Mouse (Mus musculus): ENCODE data around the gene Akr1b3. TPM values are rescaled to one million over a fixed set of nuclear protein-coding genes. Genes with fewer than 3 reads are reported as not detected.

Akr1b3 gene
- polyA plus RNA-seq (2014; fragmentation: Nextera tagmentation; extraction: Ambion mirVana): 182 and 187 TPM in 2 replicates

- Histone ChIP-seq H3K36me3 (ENCODE audit: control insufficient read depth, insufficient read depth, low read length) (no peaks in the 10 kb centered on the region), H3K4me1 (ENCODE audit: control insufficient read depth, insufficient read depth, low read length) (peaks cover 15% of the 10 kb centered on the region; the same call in 1 of the 2 replicates), H3K27me3 (replicated peaks; ENCODE audit: control insufficient read depth, insufficient read depth, low read length) (no peaks in the 10 kb centered on the region), H3K4me2 (ENCODE audit: low read depth, low read length) (peak within 1 kb of the TSS; percentile 87), H3K27ac (replicated peaks; ENCODE audit: low read depth, low read length) (no peak within 1 kb of the TSS), H3K9ac (ENCODE audit: low read depth, low read length) (peak within 1 kb of the TSS; percentile 79), H3K4me3 (ENCODE audit: low read depth, low read length) (peak within 1 kb of the TSS; percentile 70), H3K9me3 (ENCODE audit: control insufficient read depth, low read length) (no peaks in the 10 kb centered on the region)
- peak; percentile 98 for DNase-seq (ENCODE audit: low spot score)
- 2% methylated on average over 59 of the region's 60 CpGs for WGBS
- peak; percentile 99 for ATAC-seq (ENCODE audit: low read depth)
These were observed at the start of gene Akr1b3 for GRCm38 (mm10) chr6:34316854-34317771. Akr1b3 (minus strand) TSS chr6:34317478.

GRCm38 (mm10) chr6:34364217-34365136 lies 47.2 kb upstream of the Akr1b3 start:
- no peaks in the 10 kb centered on the region for H3K9me3 ChIP-seq (ENCODE audit: control insufficient read depth, low read length)
- no peak for DNase-seq (ENCODE audit: low spot score)
- ATAC-seq (ENCODE audit: low read depth): no peak
- H3K27me3 ChIP-seq (replicated peaks; ENCODE audit: control insufficient read depth, insufficient read depth, low read length): no peaks in the 10 kb centered on the region
- H3K9ac ChIP-seq (ENCODE audit: low read depth, low read length): no peak overlapping the region
- no peak overlapping the region for H3K27ac ChIP-seq (replicated peaks; ENCODE audit: low read depth, low read length)
- H3K36me3 ChIP-seq (ENCODE audit: control insufficient read depth, insufficient read depth, low read length): no peaks in the 10 kb centered on the region
- H3K4me1 ChIP-seq (ENCODE audit: control insufficient read depth, insufficient read depth, low read length): no peaks in the 10 kb centered on the region
- WGBS: 81% methylated on average over 12 of the region's 12 CpGs
- no peak overlapping the region for H3K4me2 ChIP-seq (ENCODE audit: low read depth, low read length)
- H3K4me3 ChIP-seq (ENCODE audit: low read depth, low read length): no peak overlapping the region

- H3K4me3 ChIP-seq (ENCODE audit: low read depth, low read length): no peak overlapping the region
- WGBS: 81% methylated on average over 9 of the region's 9 CpGs
- no peaks in the 10 kb centered on the region for H3K36me3 ChIP-seq (ENCODE audit: control insufficient read depth, insufficient read depth, low read length)
- H3K27me3 ChIP-seq (replicated peaks; ENCODE audit: control insufficient read depth, insufficient read depth, low read length): no peaks in the 10 kb centered on the region
- ATAC-seq (ENCODE audit: low read depth) (no peak), DNase-seq (ENCODE audit: low spot score) (no peak)
- peaks cover 14% of the 10 kb centered on the region for H3K4me1 ChIP-seq (ENCODE audit: control insufficient read depth, insufficient read depth, low read length)
- no peak overlapping the region for H3K4me2 ChIP-seq (ENCODE audit: low read depth, low read length)
- no peak overlapping the region for H3K27ac ChIP-seq (replicated peaks; ENCODE audit: low read depth, low read length)
- H3K9me3 ChIP-seq (ENCODE audit: control insufficient read depth, low read length): no peaks in the 10 kb centered on the region
- H3K9ac ChIP-seq (ENCODE audit: low read depth, low read length): no peak overlapping the region
These were observed 38.6 kb upstream of the Akr1b3 start for GRCm38 (mm10) chr6:34355841-34356240.

GRCm38 (mm10) chr6:34355349-34355747 lies 38.1 kb upstream of the Akr1b3 start:
- no peak overlapping the region for H3K27ac ChIP-seq (replicated peaks; ENCODE audit: low read depth, low read length)
- H3K27me3 ChIP-seq (replicated peaks; ENCODE audit: control insufficient read depth, insufficient read depth, low read length): no peaks in the 10 kb centered on the region
- no peak for ATAC-seq (ENCODE audit: low read depth)
- no peaks in the 10 kb centered on the region for H3K9me3 ChIP-seq (ENCODE audit: control insufficient read depth, low read length)
- H3K9ac ChIP-seq (ENCODE audit: low read depth, low read length): no peak overlapping the region
- no peak for DNase-seq (ENCODE audit: low spot score)
- H3K4me3 ChIP-seq (ENCODE audit: low read depth, low read length): no peak overlapping the region
- H3K4me1 ChIP-seq (ENCODE audit: control insufficient read depth, insufficient read depth, low read length): peaks cover 14% of the 10 kb centered on the region
- H3K4me2 ChIP-seq (ENCODE audit: low read depth, low read length): no peak overlapping the region
- H3K36me3 ChIP-seq (ENCODE audit: control insufficient read depth, insufficient read depth, low read length): no peaks in the 10 kb centered on the region
- 69% methylated on average over 6 of the region's 6 CpGs for WGBS

- Histone ChIP-seq H3K4me3 (ENCODE audit: low read depth, low read length) (peak overlapping the region; percentile 28), H3K4me2 (ENCODE audit: low read depth, low read length) (peak overlapping the region; percentile 55), H3K27me3 (replicated peaks; ENCODE audit: control insufficient read depth, insufficient read depth, low read length) (no peaks in the 10 kb centered on the region), H3K27ac (replicated peaks; ENCODE audit: low read depth, low read length) (peak overlapping the region; percentile 23; the same call in 1 of the 2 replicates), H3K9me3 (ENCODE audit: control insufficient read depth, low read length) (no peaks in the 10 kb centered on the region), H3K9ac (ENCODE audit: low read depth, low read length) (no peak overlapping the region; the same call in 1 of the 2 replicates), H3K4me1 (ENCODE audit: control insufficient read depth, insufficient read depth, low read length) (peaks cover 14% of the 10 kb centered on the region), H3K36me3 (ENCODE audit: control insufficient read depth, insufficient read depth, low read length) (no peaks in the 10 kb centered on the region)
- 64% methylated on average over 8 of the region's 8 CpGs for WGBS
- ATAC-seq (ENCODE audit: low read depth) (0 out of 2 replicates have a peak, but pooled peaks have one; percentile 2), DNase-seq (ENCODE audit: low spot score) (peak; percentile 59)
These were observed 37.4 kb upstream of the Akr1b3 start for GRCm38 (mm10) chr6:34354354-34355348.

- 16% methylated on average over 16 of the region's 16 CpGs for WGBS
- ATAC-seq (ENCODE audit: low read depth) (peak; percentile 62; the same call in 1 of the 2 replicates), DNase-seq (ENCODE audit: low spot score) (peak; percentile 61)
- H3K4me1 ChIP-seq (ENCODE audit: control insufficient read depth, insufficient read depth, low read length): peaks cover 14% of the 10 kb centered on the region
- H3K27ac ChIP-seq (replicated peaks; ENCODE audit: low read depth, low read length): peak within 1 kb of the TSS; percentile 23; the same call in 1 of the 2 replicates
- no peaks in the 10 kb centered on the region for H3K36me3 ChIP-seq (ENCODE audit: control insufficient read depth, insufficient read depth, low read length)
- H3K4me2 ChIP-seq (ENCODE audit: low read depth, low read length): peak within 1 kb of the TSS; percentile 55
- H3K4me3 ChIP-seq (ENCODE audit: low read depth, low read length): peak within 1 kb of the TSS; percentile 28
- H3K27me3 ChIP-seq (replicated peaks; ENCODE audit: control insufficient read depth, insufficient read depth, low read length): no peaks in the 10 kb centered on the region
- peak within 1 kb of the TSS; percentile 41; the same call in 1 of the 2 replicates for H3K9ac ChIP-seq (ENCODE audit: low read depth, low read length)
- H3K9me3 ChIP-seq (ENCODE audit: control insufficient read depth, low read length): no peaks in the 10 kb centered on the region
These were observed 36.5 kb upstream of the Akr1b3 start, which contains the start of gene Akr1b8 for GRCm38 (mm10) chr6:34353658-34354353. Akr1b8 (plus strand) TSS chr6:34354119.

GRCm38 (mm10) chr6:34352401-34352800 lies 35.1 kb upstream of the Akr1b3 start:
- H3K27me3 ChIP-seq (replicated peaks; ENCODE audit: control insufficient read depth, insufficient read depth, low read length): no peaks in the 10 kb centered on the region
- 88% methylated on average over 3 of the region's 3 CpGs for WGBS
- no peak for ATAC-seq (ENCODE audit: low read depth)
- no peaks in the 10 kb centered on the region for H3K36me3 ChIP-seq (ENCODE audit: control insufficient read depth, insufficient read depth, low read length)
- H3K4me1 ChIP-seq (ENCODE audit: control insufficient read depth, insufficient read depth, low read length): peaks cover 14% of the 10 kb centered on the region
- no peak overlapping the region for H3K9ac ChIP-seq (ENCODE audit: low read depth, low read length)
- no peak overlapping the region for H3K4me3 ChIP-seq (ENCODE audit: low read depth, low read length)
- no peak for DNase-seq (ENCODE audit: low spot score)
- H3K4me2 ChIP-seq (ENCODE audit: low read depth, low read length): no peak overlapping the region
- H3K27ac ChIP-seq (replicated peaks; ENCODE audit: low read depth, low read length): no peak overlapping the region
- no peaks in the 10 kb centered on the region for H3K9me3 ChIP-seq (ENCODE audit: control insufficient read depth, low read length)

All from embryonic facial prominence, embryonic 14.5 days (tissue).